Mouse (Mus musculus): ENCODE data around the gene Mageb18.
"Not testable (repeated sequence)": the region's sequence is repeated elsewhere in the genome, so short reads cannot be mapped to it uniquely, and the experiment has no call there.

Gene Mageb18

GRCm38 (mm10) chrX:92599472-92599871, at the start of gene Mageb18:
Gene Mageb18 (minus strand): TSS chrX:92599572.
- DNase-seq (ENCODE audit: low spot score in 2 of 2), result no peak

GRCm38 (mm10) chrX:92612788-92613187, 13.4 kb upstream of the Mageb18 start:
- no peak for DNase-seq (ENCODE audit: low spot score in 2 of 2)

GRCm38 (mm10) chrX:92610466-92610865, 11.1 kb upstream of the Mageb18 start:
- DNase-seq (ENCODE audit: low spot score in 2 of 2), result no peak

GRCm38 (mm10) chrX:92597324-92597723, 2.0 kb downstream of the Mageb18 start:
- DNase-seq (ENCODE audit: low spot score in 2 of 2), result peak; percentile 15 to 43

- DNase-seq (ENCODE audit: low spot score in 2 of 2), result no peak
Measured at GRCm38 (mm10) chrX:92527826-92528225, 71.5 kb downstream of the Mageb18 start.

GRCm38 (mm10) chrX:92498254-92498653, 101.1 kb downstream of the Mageb18 start:
- DNase-seq (ENCODE audit: low spot score in 2 of 2), result no peak

- not testable (repeated sequence) for DNase-seq (ENCODE audit: low spot score in 2 of 2)
Measured at GRCm38 (mm10) chrX:92489649-92490048, 109.7 kb downstream of the Mageb18 start, which contains the start of gene Gm5941. Gene Gm5941 (plus strand): TSS chrX:92489949.

GRCm38 (mm10) chrX:92464773-92465172, 134.6 kb downstream of the Mageb18 start:
- no peak for DNase-seq (ENCODE audit: low spot score in 2 of 2)

- DNase-seq (ENCODE audit: low spot score in 2 of 2), result no peak
Measured at GRCm38 (mm10) chrX:92460496-92460895, 138.9 kb downstream of the Mageb18 start.

GRCm38 (mm10) chrX:92387384-92387783, 212.0 kb downstream of the Mageb18 start:
- DNase-seq (ENCODE audit: low spot score in 2 of 2), result no peak

- DNase-seq (ENCODE audit: low spot score in 2 of 2), result peak; percentile 11 to 20
Measured at GRCm38 (mm10) chrX:92342924-92343323, 256.4 kb downstream of the Mageb18 start.

GRCm38 (mm10) chrX:92340906-92341305, 258.5 kb downstream of the Mageb18 start:
- DNase-seq (ENCODE audit: low spot score in 2 of 2), result no peak

- DNase-seq (ENCODE audit: low spot score in 2 of 2), result no peak
Measured at GRCm38 (mm10) chrX:92339551-92339950, 259.8 kb downstream of the Mageb18 start.

- DNase-seq (ENCODE audit: low spot score in 2 of 2), result peak in 1 of 2 experiments; percentile 5
Measured at GRCm38 (mm10) chrX:92333459-92333858, 265.9 kb downstream of the Mageb18 start.

GRCm38 (mm10) chrX:92323599-92323998, 275.8 kb downstream of the Mageb18 start:
- no peak for DNase-seq (ENCODE audit: low spot score in 2 of 2)

- DNase-seq (ENCODE audit: low spot score in 2 of 2), result no peak
Measured at GRCm38 (mm10) chrX:92280619-92281018, 318.8 kb downstream of the Mageb18 start.

All from right cerebral cortex, adult 2 months (tissue).